Mouse (Mus musculus) heart, adult 8-10 months (tissue): ENCODE measurements around the gene Arhgef18. TPM values are rescaled to one million over a fixed set of nuclear protein-coding genes. Genes with fewer than 3 reads are reported as not detected.
A peak's percentile ranks its signal among the peaks of the same experiment; 100 is the strongest.

ENCODE experiments used
- DNase-seq: peaks from one replicate; pipeline ENCODE4 v3.0.0; 2022; ENCODE audit warnings: low spot score
- total RNA-seq, 4 experiments: library from RNA; stranded (reverse); gene quantifications; 2 replicates each; pipeline ENCODE4 v1.2.4; 2022

The Arhgef18 gene
- total RNA-seq, 4 experiments from 2014 or later = 15.0 to 17.4 (median 15.8) TPM

DNA sequence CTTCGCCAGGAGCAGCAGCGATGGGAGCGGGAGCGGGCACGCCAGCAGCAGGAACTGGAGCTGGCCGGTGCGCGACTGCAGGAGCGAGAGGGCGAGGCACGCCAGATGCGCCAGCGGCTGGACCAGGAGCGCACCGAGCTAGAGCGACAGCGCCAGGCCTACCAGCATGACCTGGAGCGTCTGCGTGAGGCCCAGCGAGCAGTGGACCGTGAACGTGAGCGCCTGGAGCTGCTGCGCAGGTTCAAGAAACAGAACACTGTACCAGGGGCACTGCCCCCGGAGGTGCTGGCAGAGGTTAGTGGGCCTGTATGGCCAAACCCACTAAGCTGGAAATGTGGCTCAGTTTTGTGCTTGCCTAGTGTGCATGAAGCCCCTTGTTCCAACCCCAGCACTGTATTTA is 59.2 kb downstream of the Arhgef18 start:
- no peak for DNase-seq

DNA sequence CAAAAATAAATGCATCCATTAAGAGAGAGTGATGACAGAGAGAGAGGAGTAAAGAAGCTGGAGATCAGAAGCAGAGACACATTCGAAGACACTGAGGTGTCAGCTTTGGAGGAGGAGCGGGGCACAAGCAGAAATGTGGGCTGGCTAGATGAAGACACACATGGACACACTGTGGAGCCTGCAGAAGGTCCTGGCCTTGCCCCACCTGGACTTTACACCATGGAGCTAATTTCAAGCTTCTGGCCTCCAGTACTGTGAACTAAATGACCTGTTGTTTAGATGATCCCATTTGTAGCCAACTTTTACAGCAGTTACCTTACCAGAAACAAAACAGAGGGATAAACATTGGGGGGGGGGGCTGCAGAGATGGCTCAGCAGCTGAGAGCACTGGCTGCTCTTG is 70.4 kb downstream of the Arhgef18 start:
- no peak for DNase-seq

DNA sequence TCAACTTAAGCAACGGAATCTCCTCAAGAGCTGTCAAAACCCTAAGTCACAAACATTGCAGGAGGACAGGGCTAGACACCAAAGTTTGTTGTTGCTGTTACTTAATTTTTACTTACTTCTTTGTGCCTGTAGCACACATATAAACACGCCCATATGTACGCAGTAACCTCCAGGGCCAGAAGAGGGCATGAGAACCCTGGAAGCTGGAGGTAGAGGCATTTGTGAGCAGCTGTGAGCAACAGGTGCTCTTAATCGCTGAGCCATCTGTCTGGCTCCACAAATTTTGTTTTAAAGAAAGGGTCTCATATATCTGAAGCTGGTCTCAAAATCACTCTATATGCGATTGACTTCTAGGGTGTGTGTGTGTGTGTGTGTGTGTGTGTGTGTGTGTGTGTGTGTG is 71.5 kb downstream of the Arhgef18 start:
- no peak for DNase-seq

DNA sequence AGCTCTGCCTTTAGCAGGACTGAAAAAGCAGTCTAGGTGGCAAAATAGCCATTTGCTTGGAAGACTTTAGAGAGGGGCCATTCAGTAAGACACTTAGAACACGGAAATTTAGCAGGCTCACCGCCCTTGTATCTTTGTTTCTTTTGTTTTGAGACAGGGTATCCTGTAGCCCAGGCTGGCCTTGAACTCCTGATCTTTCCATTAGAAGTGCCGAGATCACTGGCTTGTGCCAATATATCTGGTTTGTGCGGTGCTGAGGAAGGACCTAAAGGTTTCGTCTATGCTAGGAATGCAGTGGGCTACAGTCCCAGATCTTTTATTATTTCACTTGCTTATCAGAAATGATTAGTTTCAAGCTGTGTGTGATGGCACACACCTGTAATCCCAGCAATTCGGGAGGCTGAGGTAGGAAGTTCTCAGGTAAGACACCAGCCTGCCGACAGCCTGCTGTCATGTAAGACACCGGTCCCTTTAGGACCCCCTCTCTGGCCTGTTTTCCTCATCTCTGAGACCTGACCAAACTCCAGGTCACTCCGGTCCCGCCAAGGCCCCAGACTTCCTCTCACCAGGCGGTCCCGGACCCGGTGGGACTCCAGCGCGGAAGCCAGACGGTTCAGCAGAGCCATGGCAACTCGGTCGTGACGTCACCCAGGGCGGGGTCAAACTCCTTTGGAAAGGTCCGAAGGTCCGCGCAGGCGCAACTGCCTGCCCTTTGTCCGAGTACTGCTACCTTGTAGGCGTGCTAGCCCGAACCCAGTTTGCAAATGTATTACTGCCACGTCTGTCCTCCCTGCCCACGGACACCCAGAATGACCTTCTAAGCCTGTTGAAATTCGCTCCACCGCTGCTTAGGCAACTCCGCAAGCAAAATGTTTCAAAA is 74.4 kb downstream of the Arhgef18 start, which contains the start of gene Pex11g:
Gene Pex11g, minus strand, starts transcription at position 675 of the 880 bp plus-strand sequence.
- peak; percentile 98 for DNase-seq

DNA sequence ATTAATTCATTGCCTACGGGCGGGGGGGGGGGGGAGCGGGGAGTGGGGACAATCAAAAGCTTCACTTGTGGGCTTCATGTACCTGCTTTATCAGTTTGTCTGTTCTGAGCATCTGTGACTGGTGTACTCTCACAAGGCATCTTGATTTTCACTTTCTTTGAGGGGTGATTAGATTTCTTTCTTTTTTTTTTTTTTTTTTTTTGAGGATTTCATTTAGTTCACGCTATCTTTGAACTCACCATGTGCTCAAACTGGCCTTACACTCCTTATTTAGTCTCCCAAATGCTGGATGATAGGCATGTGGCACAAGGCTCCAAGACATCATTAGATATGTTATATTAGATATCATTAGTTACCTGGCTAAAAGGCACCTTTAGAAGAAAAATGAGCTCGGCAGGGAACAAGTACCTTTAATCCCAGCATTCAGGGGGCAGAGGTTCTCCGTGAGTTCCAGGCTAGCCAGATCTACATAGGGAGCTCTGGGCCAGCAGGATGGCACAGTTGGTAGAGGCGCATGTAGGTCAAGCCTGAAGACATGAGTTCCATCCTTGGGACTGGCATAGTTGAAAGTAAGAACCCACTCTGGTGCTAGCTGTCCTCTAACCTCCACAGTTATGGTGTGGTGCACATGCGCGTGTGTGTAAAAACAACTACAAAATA is 75.2 kb downstream of the Arhgef18 start:
- no peak for DNase-seq

DNA sequence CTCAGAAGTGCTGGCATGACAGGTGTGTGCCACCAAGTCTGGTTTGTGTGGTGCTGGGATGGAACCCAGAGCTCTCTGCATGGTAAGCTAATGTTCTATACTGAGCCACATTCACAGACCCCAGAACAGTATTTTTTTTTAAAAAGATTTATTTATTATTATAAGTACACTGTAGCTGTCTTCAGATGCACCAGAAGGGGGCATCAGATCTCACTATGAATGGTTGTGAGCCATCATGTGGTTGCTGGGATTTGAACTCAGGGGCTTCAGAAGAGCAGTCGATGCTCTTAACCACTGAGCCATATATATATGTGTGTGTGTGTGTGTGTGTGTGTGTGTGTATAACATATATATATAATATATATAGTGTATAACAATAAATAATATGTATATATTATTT is 76.0 kb downstream of the Arhgef18 start:
- DNase-seq = no peak

DNA sequence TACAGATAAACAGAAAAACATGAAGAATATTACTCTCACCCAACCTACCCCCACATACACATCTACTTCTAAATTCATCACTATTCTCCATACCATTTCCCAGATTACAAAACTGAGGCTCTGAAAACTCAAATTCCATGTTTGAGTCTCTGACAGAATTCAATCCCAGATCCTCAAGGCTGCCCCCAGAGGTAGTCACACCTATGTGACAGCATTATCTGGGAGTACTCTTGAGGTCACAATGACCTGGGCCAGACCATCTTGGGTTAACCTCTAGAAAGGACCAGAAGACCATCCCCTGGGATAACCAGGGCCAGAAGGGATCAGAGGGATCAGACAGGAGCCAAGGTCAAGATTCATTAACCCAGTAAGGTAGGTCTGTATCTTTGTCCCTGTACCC is 77.8 kb downstream of the Arhgef18 start, which contains the start of gene Tex45:
Gene Tex45, plus strand, starts transcription at position 301 of the 400 bp plus-strand sequence.
- no peak for DNase-seq

DNA sequence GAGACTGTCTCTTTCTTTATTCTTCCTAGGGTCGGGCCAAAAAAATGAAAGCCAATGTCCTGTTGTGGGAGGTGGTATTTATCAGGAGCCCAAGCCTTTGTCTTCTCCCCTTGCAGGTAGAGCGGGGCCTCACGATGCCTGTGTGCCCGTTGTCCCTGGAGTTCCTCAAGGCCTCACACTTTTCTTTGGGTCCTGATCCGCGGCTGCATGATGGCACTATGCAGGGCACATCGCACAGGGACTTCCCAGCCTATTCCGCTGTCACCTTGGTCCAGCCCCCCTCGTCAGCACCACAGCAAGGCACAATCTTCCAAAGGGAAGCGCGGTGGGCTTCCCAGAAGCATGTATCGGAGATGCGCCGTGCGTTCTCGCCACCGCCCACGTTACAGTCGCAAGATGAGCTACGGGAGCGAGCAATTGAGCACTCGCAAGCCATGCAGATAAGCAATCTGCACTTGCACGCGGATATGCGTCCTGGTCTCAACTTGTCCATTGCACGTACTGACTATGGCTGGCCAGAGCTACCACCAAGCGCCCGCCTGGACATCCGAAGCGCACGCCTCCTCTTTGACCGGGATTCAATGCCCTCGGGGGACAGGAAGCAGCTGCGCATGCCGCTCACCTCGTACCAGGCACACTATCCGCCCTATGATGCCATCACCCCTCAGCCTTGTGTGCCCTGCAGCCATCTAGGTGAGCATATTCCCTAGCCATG is 83.1 kb downstream of the Arhgef18 start:
- DNase-seq = no peak

DNA sequence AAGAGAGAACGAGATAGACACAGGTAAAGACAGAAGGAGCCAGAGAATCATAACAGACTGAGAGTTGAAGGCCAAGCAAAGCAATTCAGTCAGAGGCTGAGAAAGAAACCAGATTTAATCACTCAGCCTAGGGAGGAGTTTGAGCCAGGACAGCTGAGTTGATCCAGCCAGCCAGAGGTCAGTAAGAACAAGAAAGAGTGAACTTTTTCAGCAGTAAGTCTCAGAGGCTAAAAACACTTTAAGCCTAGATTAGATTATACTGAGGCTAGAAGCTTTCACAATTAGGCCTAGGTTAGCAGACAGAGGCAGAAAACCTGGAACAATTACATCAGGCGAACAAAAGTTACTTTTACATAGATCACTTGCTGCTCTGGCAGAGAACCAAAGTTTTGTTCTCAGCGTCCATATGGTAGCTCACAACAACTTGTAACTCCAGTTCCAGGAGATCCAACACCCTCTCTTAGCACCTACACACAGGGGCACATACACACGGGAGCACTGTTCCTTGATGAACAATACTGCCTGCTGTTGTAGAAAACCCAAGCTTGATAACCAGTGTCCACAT is 87.5 kb downstream of the Arhgef18 start:
- no peak for DNase-seq

DNA sequence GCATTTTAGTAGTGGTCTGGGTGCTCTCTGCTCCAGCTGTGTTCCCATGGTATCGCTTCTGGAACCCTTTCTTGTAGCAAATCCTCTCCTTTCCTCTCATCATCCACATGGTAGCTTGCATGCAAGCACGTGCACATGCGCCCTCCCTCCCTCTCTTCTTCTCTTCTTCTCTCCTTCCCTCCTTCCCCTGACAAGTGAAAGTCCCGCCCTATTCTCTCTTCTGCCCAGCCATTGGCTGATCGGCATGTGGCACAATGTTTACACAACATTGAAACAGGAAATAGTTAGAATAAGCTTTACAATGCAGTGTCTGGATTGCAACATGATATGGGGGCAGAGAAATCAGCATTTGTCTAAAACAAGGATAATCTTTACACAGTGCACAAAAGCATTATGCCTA is 88.8 kb downstream of the Arhgef18 start:
- no peak for DNase-seq

DNA sequence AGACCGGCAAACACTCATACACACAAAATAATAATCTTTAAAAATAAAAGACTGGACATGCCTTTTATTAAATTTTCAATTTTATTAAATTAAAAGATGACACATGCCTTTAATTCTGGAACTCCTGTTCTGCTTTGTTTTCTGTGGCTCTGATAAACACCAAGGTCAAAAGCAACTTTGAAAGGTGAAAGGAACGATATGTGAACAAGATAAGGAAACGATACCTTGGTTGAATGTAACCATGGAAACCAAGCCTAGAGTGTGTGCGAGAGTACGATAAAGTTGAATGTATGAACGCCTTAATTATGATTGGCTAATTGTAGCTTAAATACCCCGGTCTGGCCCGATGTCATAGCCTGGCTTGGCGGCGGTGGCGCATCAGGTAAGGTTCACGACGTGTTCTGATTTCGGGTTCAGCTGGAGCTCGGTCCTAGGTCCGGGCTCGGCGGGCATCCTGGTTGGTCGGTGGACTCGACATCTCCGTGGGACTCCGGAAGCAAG is 89.5 kb downstream of the Arhgef18 start:
- no peak for DNase-seq

DNA sequence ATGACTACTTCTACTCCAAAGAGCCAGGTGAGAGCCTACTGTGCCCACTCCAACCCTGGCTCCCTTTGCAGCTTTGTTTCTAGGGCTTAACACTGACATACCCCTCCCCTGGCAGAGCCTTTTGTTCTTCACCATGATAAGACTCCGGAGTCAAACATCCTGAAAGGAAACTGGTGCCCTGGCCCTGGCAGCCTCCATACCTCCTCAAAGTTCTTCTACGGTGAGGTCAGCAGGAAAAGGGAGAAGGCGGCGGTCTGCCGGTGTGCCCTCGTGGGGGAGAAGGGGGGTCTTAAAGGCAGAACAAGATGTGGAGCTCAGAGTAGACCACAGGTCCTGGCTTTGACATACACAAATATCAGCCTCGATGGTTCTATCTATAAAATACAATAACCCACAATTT is 90.7 kb downstream of the Arhgef18 start:
- DNase-seq = no peak

DNA sequence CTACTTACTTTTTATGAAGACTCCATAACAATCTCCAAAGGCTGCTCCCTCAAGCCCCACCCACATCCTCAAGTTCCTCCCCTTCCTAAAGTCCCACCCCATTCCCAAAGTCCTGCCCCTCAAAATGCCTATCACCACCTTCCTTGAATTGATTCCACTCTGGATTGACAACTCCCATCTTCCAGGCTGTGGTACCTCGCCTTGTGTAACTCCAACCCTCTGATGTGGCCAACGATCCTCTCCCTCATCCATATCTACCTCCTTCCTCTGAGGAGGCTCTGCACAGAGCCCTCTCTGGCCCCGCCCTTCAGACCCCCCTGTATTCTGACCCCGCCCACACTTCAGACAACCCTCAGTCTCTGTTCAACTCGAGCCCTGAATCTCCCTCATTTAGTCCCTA is 92.4 kb downstream of the Arhgef18 start:
- DNase-seq = no peak

DNA sequence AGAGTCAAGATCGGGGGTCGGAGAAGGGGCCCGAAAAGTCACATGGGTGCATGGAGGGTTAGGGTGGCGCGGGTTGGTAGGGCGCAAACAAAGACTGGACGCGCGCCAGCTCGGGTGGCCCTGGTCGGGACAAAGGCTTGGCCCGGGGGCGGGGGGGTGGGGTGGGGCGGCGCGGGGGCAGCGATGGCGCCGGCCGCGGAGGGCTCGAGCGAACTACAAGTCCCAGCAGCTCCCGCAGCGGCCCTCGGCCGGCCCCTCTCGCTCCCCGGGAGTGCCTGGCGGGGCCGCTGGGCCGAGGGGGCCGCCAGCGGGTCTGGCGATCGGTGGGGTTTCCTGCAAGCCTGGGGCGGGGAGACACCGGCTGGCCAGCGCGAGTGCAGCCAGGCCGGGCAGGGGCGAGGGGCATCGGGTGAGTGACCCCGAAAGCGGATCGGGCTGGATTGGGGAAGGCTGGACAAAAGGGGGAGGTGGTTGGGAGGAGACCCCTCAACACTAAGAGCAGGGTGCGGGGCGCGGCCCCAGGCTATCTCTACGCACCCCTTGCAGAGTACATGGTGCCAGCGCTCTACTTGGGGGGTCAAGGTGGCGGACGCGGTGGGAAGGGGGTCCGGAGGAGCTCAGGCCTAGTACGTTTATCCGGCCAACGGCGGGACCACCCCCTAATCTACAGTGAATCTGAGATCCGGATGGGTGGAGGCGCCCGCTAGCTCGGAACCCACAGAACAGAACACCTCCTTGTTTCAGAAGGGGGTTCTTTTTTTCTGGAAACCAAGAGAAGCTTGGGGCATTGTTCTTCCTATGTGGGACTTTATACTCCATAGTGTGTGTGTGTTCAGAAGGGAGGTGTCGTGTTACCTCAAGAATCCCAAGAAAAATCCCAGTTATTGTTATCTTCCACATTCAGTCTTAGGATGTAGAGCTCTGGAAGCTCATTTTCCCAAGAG is 100.4 kb downstream of the Arhgef18 start, which contains the start of gene Zfp358:
Gene Zfp358, plus strand, starts transcription at position 238 of the 944 bp plus-strand sequence.
- peak; percentile 40 for DNase-seq

DNA sequence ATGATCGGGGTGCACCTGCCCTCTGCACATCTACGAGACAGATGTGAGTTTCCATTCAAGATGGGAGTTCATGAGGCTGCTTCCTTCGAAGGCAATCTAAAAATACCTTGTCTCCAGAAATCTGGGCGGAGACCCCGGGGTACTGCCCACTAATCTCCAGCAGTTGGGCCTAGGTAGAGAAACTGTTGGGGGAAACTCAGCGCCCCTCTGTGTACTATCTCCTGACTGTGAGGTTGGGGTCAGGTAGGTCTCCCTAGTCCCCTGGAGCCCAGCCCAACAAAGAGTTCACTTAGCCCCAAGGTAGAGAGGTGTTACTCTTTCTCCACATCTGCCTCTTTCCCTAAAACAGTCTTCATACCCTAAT is 101.0 kb downstream of the Arhgef18 start:
- DNase-seq = no peak

DNA sequence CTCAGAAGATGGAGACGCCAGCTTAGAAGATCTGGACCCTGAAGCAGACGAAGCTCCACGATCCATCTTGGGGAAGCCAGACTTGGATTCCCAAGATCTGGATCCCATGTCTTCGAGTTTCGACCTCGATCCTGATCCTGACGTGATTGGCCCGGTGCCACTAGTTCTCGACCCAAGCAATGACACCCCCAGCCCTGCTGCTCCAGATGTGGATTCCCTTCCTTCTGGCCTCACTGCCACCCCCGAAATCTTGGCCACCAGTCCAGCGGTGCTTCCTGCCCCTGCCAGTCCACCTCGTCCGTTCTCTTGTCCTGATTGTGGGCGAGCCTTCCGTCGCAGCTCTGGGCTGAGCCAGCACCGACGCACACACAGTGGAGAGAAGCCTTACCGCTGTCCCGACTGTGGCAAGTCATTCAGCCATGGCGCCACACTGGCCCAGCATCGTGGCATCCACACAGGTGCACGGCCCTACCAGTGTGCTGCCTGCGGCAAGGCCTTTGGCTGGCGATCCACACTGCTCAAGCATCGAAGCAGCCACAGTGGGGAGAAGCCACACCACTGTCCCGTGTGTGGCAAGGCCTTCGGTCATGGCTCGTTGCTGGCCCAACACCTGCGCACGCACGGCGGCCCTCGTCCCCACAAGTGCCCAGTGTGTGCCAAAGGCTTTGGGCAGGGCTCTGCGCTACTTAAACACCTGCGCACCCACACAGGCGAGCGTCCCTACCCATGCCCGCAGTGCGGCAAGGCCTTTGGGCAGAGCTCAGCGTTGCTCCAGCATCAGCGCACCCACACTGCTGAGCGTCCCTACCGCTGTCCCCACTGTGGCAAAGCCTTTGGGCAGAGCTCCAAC is 103.0 kb downstream of the Arhgef18 start:
- DNase-seq = no peak

DNA sequence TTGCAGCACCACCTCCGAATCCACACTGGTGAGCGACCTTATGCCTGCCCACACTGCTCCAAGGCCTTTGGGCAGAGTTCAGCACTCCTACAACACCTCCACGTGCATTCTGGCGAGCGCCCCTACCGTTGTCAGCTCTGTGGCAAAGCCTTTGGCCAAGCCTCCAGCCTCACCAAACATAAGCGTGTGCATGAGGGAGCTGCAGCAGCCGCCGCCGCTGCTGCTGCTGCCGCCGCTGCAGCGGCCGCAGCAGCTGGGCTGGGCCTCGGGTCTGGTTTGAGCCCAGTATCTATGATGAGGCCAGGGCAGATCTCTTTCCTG is 103.6 kb downstream of the Arhgef18 start:
- no peak for DNase-seq

DNA sequence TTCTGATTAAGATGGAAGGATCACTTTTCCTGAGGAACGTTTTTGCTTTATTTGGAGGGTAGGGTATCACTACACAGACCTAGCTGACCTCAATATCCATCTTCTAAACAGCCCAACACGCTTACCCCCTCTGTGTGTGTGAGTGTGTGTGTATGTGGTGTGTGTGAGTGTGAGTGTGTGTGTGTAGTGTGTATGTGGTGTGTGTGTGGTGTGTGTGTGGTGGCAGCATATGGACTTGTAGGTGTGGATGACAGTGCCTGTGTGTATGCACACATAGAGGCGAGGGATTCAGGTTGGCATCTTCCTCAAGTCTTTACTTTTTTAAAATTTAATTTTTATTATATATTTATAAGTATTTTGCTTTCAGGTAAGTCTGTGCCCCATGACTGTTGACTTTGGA is 105.8 kb downstream of the Arhgef18 start:
- DNase-seq = no peak

DNA sequence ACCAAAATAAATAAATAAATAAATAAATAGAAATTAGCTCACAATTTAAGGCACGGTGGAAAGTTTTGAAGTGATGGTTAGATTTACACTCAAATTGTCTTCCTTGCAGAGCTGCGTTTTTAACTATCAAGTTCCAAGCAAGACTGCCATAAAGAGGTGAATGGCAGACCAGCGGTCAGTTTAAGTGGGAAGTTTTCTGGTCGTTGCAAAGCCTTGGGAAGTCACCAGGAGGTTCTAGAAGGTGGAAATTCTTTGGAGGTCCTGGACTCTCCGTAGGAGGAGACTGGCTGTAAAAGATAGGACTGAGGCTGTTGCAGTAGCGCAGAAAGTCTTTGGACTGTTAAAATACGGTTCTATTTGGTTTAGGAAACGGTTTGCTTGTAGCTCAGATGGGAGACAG is 106.9 kb downstream of the Arhgef18 start:
- DNase-seq = no peak
